Mouse (Mus musculus) forebrain, embryonic 14.5 days (tissue): ENCODE measurements at regions not wholly inside any gene's neighbourhood (a gene's known extent, or its start where the extent isn't known, plus 50 kb on each side); places are given as distances from the start of the nearest gene placed in this dataset.

Experiments used
- ATAC-seq: fragments of 200-750 bp; cut with Nextera tagmentation; 2 replicates; pipeline ENCODE4 v1.8.0; 2017; ENCODE audit warnings: mild to moderate bottlenecking, moderate library complexity
- DNase-seq: peaks from one replicate; pipeline ENCODE4 v3.0.0-alpha.2; 2015; ENCODE audit warnings: low spot score
- H3K27ac ChIP-seq: fragments of 300-500 bp; sonication (generic); 2 replicates; pipeline ENCODE4 v1.5.1; 2014; ENCODE audit warnings: low read depth, mild to moderate bottlenecking, control low read depth, low read length, moderate library complexity
- H3K27me3 ChIP-seq: fragments of 300-500 bp; sonication (generic); replicated peaks from 2 replicates; pipeline ENCODE4 v1.6.1; 2014; ENCODE audit warnings: low read length, control low read depth, mixed read lengths; ENCODE audit not compliant: control insufficient read depth, insufficient read depth
- H3K36me3 ChIP-seq: fragments of 300-500 bp; sonication (generic); 2 replicates; pipeline ENCODE4 v1.6.1; 2014; ENCODE audit warnings: low read length, control low read depth; ENCODE audit not compliant: control insufficient read depth, insufficient read depth
- H3K4me1 ChIP-seq: fragments of 300-500 bp; sonication (generic); 2 replicates; pipeline ENCODE4 v1.6.1; 2014; ENCODE audit warnings: antibody characterized with exemption, low read length, control low read depth; ENCODE audit not compliant: control insufficient read depth, insufficient read depth
- H3K4me2 ChIP-seq: fragments of 300-500 bp; sonication (generic); 2 replicates; pipeline ENCODE4 v1.6.1; 2014; ENCODE audit warnings: mild to moderate bottlenecking, control low read depth, low read length
- H3K4me3 ChIP-seq: fragments of 300-500 bp; sonication (generic); 2 replicates; pipeline ENCODE4 v1.5.1; 2014; ENCODE audit warnings: low read depth, low read length, control low read depth
- H3K9ac ChIP-seq: fragments of 300-500 bp; sonication (generic); 2 replicates; pipeline ENCODE4 v1.6.1; 2014; ENCODE audit warnings: mild to moderate bottlenecking, low read length, control low read depth, moderate library complexity
- H3K9me3 ChIP-seq: fragments of 300-500 bp; sonication (generic); replicated peaks from 2 replicates; pipeline ENCODE4 v1.6.1; 2016; ENCODE audit warnings: low read length, control low read depth, mixed read lengths; ENCODE audit not compliant: control insufficient read depth
- whole genome bisulfite sequencing: fragments of 180-500 bp; shearing (Covaris S2); extraction: QIAGEN DNeasy Blood & Tissue Kit; methylation state at CpG from one replicate; pipeline ENCODE4 v1.1.7; 2014; 5-methylcytosine and 5-hydroxymethylcytosine counted together

DNA sequence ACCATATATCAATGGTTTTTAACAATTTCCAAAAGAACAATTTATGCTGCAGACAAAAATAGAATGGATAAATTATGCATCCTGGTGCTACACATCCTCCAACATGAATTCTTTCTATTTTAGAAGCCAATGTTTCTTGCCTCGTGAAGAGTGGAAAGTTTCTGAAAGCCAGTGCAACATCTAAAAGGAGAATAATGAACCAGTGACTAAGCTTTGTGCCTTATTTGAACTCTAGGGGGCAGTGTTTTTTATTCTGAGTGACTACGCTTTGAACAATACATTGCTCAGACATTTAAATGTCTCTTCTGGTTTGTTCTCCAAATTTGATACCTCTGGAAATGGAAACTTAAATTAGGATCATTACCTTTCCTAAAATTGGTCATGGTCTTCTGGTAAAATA, 78.0 kb downstream of the Yipf7 start:
- no peaks in the 10 kb centered on the region for H3K27me3 ChIP-seq
- H3K4me2 ChIP-seq: no peak overlapping the region
- no peaks in the 10 kb centered on the region for H3K4me1 ChIP-seq
- no peaks in the 10 kb centered on the region for H3K9me3 ChIP-seq
- no peaks in the 10 kb centered on the region for H3K36me3 ChIP-seq
- 71% methylated on average over 2 of the region's 2 CpGs for WGBS
- H3K9ac ChIP-seq: no peak overlapping the region
- ATAC-seq (no peak), DNase-seq (peak; percentile 7)
- H3K27ac ChIP-seq: no peak overlapping the region
- H3K4me3 ChIP-seq: no peak overlapping the region
